Mouse (Mus musculus): ENCODE results near the gene Zmynd15.

GRCm38 (mm10) chr11:70511242-70511641, 52.0 kb downstream of the Zmynd15 start:
- TF ChIP-seq CTCF (IDR thresholded peaks at IDR 0.05; ENCODE audit: borderline replicate concordance, control insufficient read depth, extremely low read depth, insufficient read depth, low read length, poor library complexity): no peak
- no peak for TF ChIP-seq POLR2A (IDR thresholded peaks at IDR 0.05; ENCODE audit: control insufficient read depth, extremely low read depth, insufficient read depth, low read length, poor library complexity)
